Mouse (Mus musculus) embryonic facial prominence, embryonic 10.5 days (tissue): Measurements from ENCODE around the gene Tmem50b. TPM values are rescaled to one million over a fixed set of nuclear protein-coding genes. Genes with fewer than 3 reads are reported as not detected.

Experiments
- DNase-seq: peaks from one replicate; pipeline ENCODE4 v3.0.0-alpha.2; 2017; ENCODE audit warnings: low spot score
- H3K27ac ChIP-seq: fragments of 300-500 bp; sonication (generic); replicated peaks from 2 replicates; pipeline ENCODE4 v1.5.1; 2016; ENCODE audit warnings: mild to moderate bottlenecking
- H3K27me3 ChIP-seq: fragments of 300-500 bp; sonication (generic); replicated peaks from 2 replicates; pipeline ENCODE4 v1.6.1; 2016; ENCODE audit warnings: low read depth, mild to moderate bottlenecking; ENCODE audit not compliant: poor library complexity, severe bottlenecking
- H3K36me3 ChIP-seq: fragments of 300-500 bp; sonication (generic); replicated peaks from 2 replicates; pipeline ENCODE4 v1.6.1; 2016; ENCODE audit warnings: mild to moderate bottlenecking, moderate library complexity
- H3K4me1 ChIP-seq: fragments of 300-500 bp; sonication (generic); 2 replicates; pipeline ENCODE4 v1.6.1; 2016
- H3K4me3 ChIP-seq: fragments of 300-500 bp; sonication (generic); 2 replicates; pipeline ENCODE4 v1.5.1; 2016; ENCODE audit warnings: mild to moderate bottlenecking, moderate library complexity
- H3K9me3 ChIP-seq: fragments of 300-500 bp; sonication (generic); 2 replicates; pipeline ENCODE4 v1.6.1; 2016; ENCODE audit warnings: mild to moderate bottlenecking
- WGBS: fragments of 180-500 bp; shearing (Covaris S2); methylation state at CpG from one replicate; pipeline ENCODE4 v1.1.7; 2016; 5-methylcytosine and 5-hydroxymethylcytosine counted together
- microRNA-seq: library from miRNA; unstranded; fragments of <30 nt; microRNA quantifications from one replicate; pipeline ENCODE4, GENCODE M21; 2017
- polyA plus RNA-seq: library from polyadenylated mRNA; unstranded; fragments of >200 nt; fragmentation: Nextera tagmentation; extraction: Ambion mirVana; gene quantifications from 2 replicates; pipeline ENCODE4 v1.2.1, GENCODE M21; 2016

The Tmem50b gene
- polyA plus RNA-seq, 1 experiment from 2014 or later: 25.6 TPM

- Histone ChIP-seq H3K27ac (no peak overlapping the region), H3K9me3 (peaks cover 5% of the 10 kb centered on the region; the same call in 1 of the 2 replicates), H3K4me3 (no peak overlapping the region), H3K27me3 (no peaks in the 10 kb centered on the region), H3K4me1 (no peaks in the 10 kb centered on the region), H3K36me3 (no peaks in the 10 kb centered on the region)
- DNase-seq: no peak
- 70% methylated on average over 5 of the region's 5 CpGs for WGBS
Observed at GRCm38 (mm10) chr16:91527500-91527899, 70.1 kb downstream of the Tmem50b start.

GRCm38 (mm10) chr16:91527051-91527450 is 70.5 kb downstream of the Tmem50b start:
- H3K27ac ChIP-seq: no peak overlapping the region
- no peaks in the 10 kb centered on the region for H3K4me1 ChIP-seq
- H3K36me3 ChIP-seq: no peaks in the 10 kb centered on the region
- WGBS: 79% methylated on average over 10 of the region's 10 CpGs
- H3K27me3 ChIP-seq: no peaks in the 10 kb centered on the region
- H3K9me3 ChIP-seq: peaks cover 5% of the 10 kb centered on the region; the same call in 1 of the 2 replicates
- no peak overlapping the region for H3K4me3 ChIP-seq
- no peak for DNase-seq

DNA sequence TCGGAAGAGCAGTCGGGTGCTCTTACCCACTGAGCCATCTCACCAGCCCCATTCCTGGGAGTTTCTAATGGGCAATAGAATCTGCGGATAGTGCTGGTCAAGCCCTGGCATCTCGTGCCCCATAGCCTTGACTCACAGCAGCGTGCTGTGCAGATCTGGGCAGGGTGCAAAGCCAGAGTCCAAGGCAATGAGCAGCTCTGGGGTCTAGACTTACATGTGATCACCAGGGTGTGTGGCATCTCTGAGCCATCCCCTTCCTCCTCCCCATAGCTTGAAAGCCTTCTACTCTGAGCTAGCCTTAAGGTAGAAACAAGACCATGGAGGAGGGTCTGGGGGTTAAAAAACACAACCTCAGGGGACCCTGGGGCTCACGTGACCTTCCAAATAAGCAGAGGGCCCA is 71.3 kb downstream of the Tmem50b start:
- Histone ChIP-seq H3K9me3 (peaks cover 5% of the 10 kb centered on the region; the same call in 1 of the 2 replicates), H3K27ac (no peak overlapping the region), H3K4me1 (no peaks in the 10 kb centered on the region), H3K36me3 (no peaks in the 10 kb centered on the region), H3K4me3 (no peak overlapping the region), H3K27me3 (no peaks in the 10 kb centered on the region)
- no peak for DNase-seq
- 95% methylated on average over 6 of the region's 6 CpGs for WGBS

Small RNA genes lying within 50 kb of the gene (microRNA-seq; reads per million reads assigned to microRNA genes)
- not detected for gene Mir6367

Other genes starting within 250 kb of the Tmem50b start
- 29.7 and 31.0 TPM in 2 replicates for gene Ifnar2, start 225.0 kb downstream of the Tmem50b start, polyA plus RNA-seq
- not detected in 2 replicates for gene Gm21970, start 206.1 kb downstream of the Tmem50b start, polyA plus RNA-seq
- gene Il10rb, start 191.6 kb downstream of the Tmem50b start, polyA plus RNA-seq: 7.8 and 8.9 TPM in 2 replicates
- 56.9 and 57.6 TPM in 2 replicates for gene Ifnar1, start 112.6 kb downstream of the Tmem50b start, polyA plus RNA-seq
- gene Ifngr2, start 50.7 kb downstream of the Tmem50b start, polyA plus RNA-seq: 29.9 and 32.7 TPM in 2 replicates
- 4.2 and 4.6 TPM in 2 replicates for gene Dnajc28, start 21.2 kb upstream of the Tmem50b start, polyA plus RNA-seq
- gene Gart, start 49.2 kb upstream of the Tmem50b start, polyA plus RNA-seq: 168 and 185 TPM in 2 replicates
- 112 and 119 TPM in 2 replicates for gene Son, start 49.7 kb upstream of the Tmem50b start, polyA plus RNA-seq
- 31.9 and 37.5 TPM in 2 replicates for gene Donson, start 91.0 kb upstream of the Tmem50b start, polyA plus RNA-seq
- gene Cryzl1, start 131.2 kb upstream of the Tmem50b start, polyA plus RNA-seq: 60.0 and 63.7 TPM in 2 replicates
- gene Itsn1, start 131.5 kb upstream of the Tmem50b start, polyA plus RNA-seq: 40.1 and 43.5 TPM in 2 replicates